ENCODE assay signal across 9 mouse cellular contexts in genomic region chr11:107864024-107864423, GRCm38 (mm10). TPM values are rescaled to one million over a fixed set of nuclear protein-coding genes. Genes with fewer than 3 reads are reported as not detected.
DNase-seq lines count a peak whose midpoint lies in the region; ATAC-seq and TF ChIP-seq lines count a peak whose summit lies in the region.
"Had no signal": no experiment of that assay in that cellular context is flagged by ENCODE, and none has a peak within 500 bp of the region (broad histone marks: within the 10 kb centered on the region; RNA-seq: fewer than 3 reads in every experiment).

No protein-coding gene starts in this region.

- no peak for TF ChIP-seq POLR2A in brain, embryonic 14.5 days (IDR thresholded peaks at IDR 0.05; ENCODE audit: borderline replicate concordance, extremely low read depth, insufficient read depth, insufficient read length, poor library complexity, severe bottlenecking)

- H3K9me3 ChIP-seq in liver, embryonic 11.5 days (ENCODE audit: control insufficient read depth, low read length): no peaks in the 10 kb centered on the region
- H3K9me3 ChIP-seq in forebrain, embryonic 11.5 days (ENCODE audit: control insufficient read depth, low read length): no peaks in the 10 kb centered on the region
- no peaks in the 10 kb centered on the region for H3K9me3 ChIP-seq in intestine, embryonic 15.5 days
- no peaks in the 10 kb centered on the region for H3K9me3 ChIP-seq in neural tube, embryonic 15.5 days (replicated peaks)
- H3K9me3 ChIP-seq: neural tube, embryonic 12.5 days had no signal

- peak; percentile 52 for DNase-seq in liver
- DNase-seq in liver, embryonic 11.5 days (ENCODE audit: low spot score): no peak
- DNase-seq in brain, embryonic 14.5 days (ENCODE audit: low read depth): peak; percentile 87
- DNase-seq in forebrain, embryonic 11.5 days (ENCODE audit: low spot score): peak; percentile 81
- DNase-seq in left cerebral cortex, postnatal 25 days (ENCODE audit: low spot score in 2 of 2): peak; percentile 79 to 84
- DNase-seq in thymus, postnatal 25 days: peak; percentile 41

- no peak for ATAC-seq in liver, embryonic 11.5 days (replicated peaks; ENCODE audit: low FRiP score)
- ATAC-seq in forebrain, embryonic 11.5 days (replicated peaks; ENCODE audit: low FRiP score): no peak
- peak; percentile 49; the same call in 1 of the 2 replicates for ATAC-seq in intestine, embryonic 15.5 days
- ATAC-seq in neural tube, embryonic 15.5 days (ENCODE audit: low FRiP score): 0 out of 2 replicates have a peak, but pooled peaks have one; percentile 36

- peak; percentile 88; the same call in 1 of the 2 replicates for TF ChIP-seq CTCF in brain, embryonic 14.5 days (IDR thresholded peaks at IDR 0.05; ENCODE audit: borderline replicate concordance, extremely low read depth, insufficient read depth, insufficient read length)

- H3K27me3 ChIP-seq in liver, embryonic 11.5 days (replicated peaks; ENCODE audit: control insufficient read depth, insufficient read depth, low read length): no peaks in the 10 kb centered on the region
- H3K27me3 ChIP-seq in forebrain, embryonic 11.5 days (ENCODE audit: control insufficient read depth, insufficient read depth, low read length): no peaks in the 10 kb centered on the region
- H3K27me3 ChIP-seq in intestine, embryonic 15.5 days (replicated peaks): no peaks in the 10 kb centered on the region
- H3K27me3 ChIP-seq in neural tube, embryonic 15.5 days (replicated peaks): no peaks in the 10 kb centered on the region
- H3K27me3 ChIP-seq: neural tube, embryonic 12.5 days had no signal

- no peak overlapping the region for H3K4me2 ChIP-seq in liver, embryonic 11.5 days
- H3K4me2 ChIP-seq in forebrain, embryonic 11.5 days (ENCODE audit: low read depth, low read length, severe bottlenecking): no peak overlapping the region
- H3K4me2 ChIP-seq in intestine, embryonic 15.5 days (replicated peaks): no peak overlapping the region
- H3K4me2 ChIP-seq in neural tube, embryonic 15.5 days: no peak overlapping the region
- H3K4me2 ChIP-seq: neural tube, embryonic 12.5 days had no signal

- no peak overlapping the region for H3K27ac ChIP-seq in liver, embryonic 11.5 days (ENCODE audit: low read depth, low read length)
- H3K27ac ChIP-seq in forebrain, embryonic 11.5 days (ENCODE audit: low read depth, low read length): no peak overlapping the region
- H3K27ac ChIP-seq in intestine, embryonic 15.5 days: no peak overlapping the region
- no peak overlapping the region for H3K27ac ChIP-seq in neural tube, embryonic 15.5 days (replicated peaks)
- H3K27ac ChIP-seq: neural tube, embryonic 12.5 days had no signal

- no peak overlapping the region for H3K4me3 ChIP-seq in liver, embryonic 11.5 days (ENCODE audit: low read depth, low read length)
- no peak overlapping the region for H3K4me3 ChIP-seq in forebrain, embryonic 11.5 days (ENCODE audit: low read depth, low read length)
- H3K4me3 ChIP-seq in intestine, embryonic 15.5 days (replicated peaks): no peak overlapping the region
- H3K4me3 ChIP-seq in neural tube, embryonic 15.5 days (replicated peaks): no peak overlapping the region
- H3K4me3 ChIP-seq: neural tube, embryonic 12.5 days had no signal

- H3K9ac ChIP-seq in liver, embryonic 11.5 days (ENCODE audit: low read depth, low read length): no peak overlapping the region
- no peak overlapping the region for H3K9ac ChIP-seq in forebrain, embryonic 11.5 days (ENCODE audit: low read length)
- no peak overlapping the region for H3K9ac ChIP-seq in intestine, embryonic 15.5 days
- no peak overlapping the region for H3K9ac ChIP-seq in neural tube, embryonic 15.5 days (replicated peaks)
- H3K9ac ChIP-seq: neural tube, embryonic 12.5 days had no signal

- intact Hi-C loops in left cerebral cortex, postnatal 25 days (cut with DNase I): loop anchor here (5.0 kb wide), 1 partner anchor 553 kb away; no protein-coding TSS in a partner anchor

- WGBS in liver, embryonic 11.5 days: 10% methylated on average over 4 of the region's 4 CpGs
- WGBS in forebrain, embryonic 11.5 days: 12% methylated on average over 4 of the region's 4 CpGs
- 7% methylated on average over 4 of the region's 4 CpGs for WGBS in intestine, embryonic 15.5 days
- WGBS in neural tube, embryonic 15.5 days: 6% methylated on average over 4 of the region's 4 CpGs

- no peaks in the 10 kb centered on the region for H3K4me1 ChIP-seq in liver, embryonic 11.5 days (replicated peaks; ENCODE audit: control insufficient read depth, insufficient read depth, low read length)
- H3K4me1 ChIP-seq in forebrain, embryonic 11.5 days (replicated peaks; ENCODE audit: control insufficient read depth, insufficient read depth, low read length): no peaks in the 10 kb centered on the region
- no peaks in the 10 kb centered on the region for H3K4me1 ChIP-seq in intestine, embryonic 15.5 days (replicated peaks)
- H3K4me1 ChIP-seq in neural tube, embryonic 15.5 days: peaks cover 11% of the 10 kb centered on the region
- H3K4me1 ChIP-seq: neural tube, embryonic 12.5 days had no signal

- no peaks in the 10 kb centered on the region for H3K36me3 ChIP-seq in liver, embryonic 11.5 days (ENCODE audit: control insufficient read depth, insufficient read depth, low read length)
- H3K36me3 ChIP-seq in forebrain, embryonic 11.5 days (ENCODE audit: control insufficient read depth, insufficient read depth, low read length): no peaks in the 10 kb centered on the region
- H3K36me3 ChIP-seq in intestine, embryonic 15.5 days: no peaks in the 10 kb centered on the region
- H3K36me3 ChIP-seq in neural tube, embryonic 15.5 days: no peaks in the 10 kb centered on the region
- H3K36me3 ChIP-seq: neural tube, embryonic 12.5 days had no signal

RNA-seq across cellular contexts. Expression of gene Cacng5, which starts 50.8 kb away (rescaled TPM):
- 0.70 TPM in 2 replicates for polyA plus RNA-seq in liver, embryonic 11.5 days (2014; fragmentation: Nextera tagmentation; extraction: Ambion mirVana)
- polyA plus RNA-seq in brain, embryonic 14.5 days (2012; rRNA removed): 3.9 and 5.4 TPM in 2 replicates
- 0.69 and 1.1 TPM in 2 replicates for polyA plus RNA-seq in forebrain, embryonic 11.5 days (2014; fragmentation: Nextera tagmentation; extraction: Ambion mirVana)
- 0.63 and 0.76 TPM in 2 replicates for polyA plus RNA-seq in intestine, embryonic 15.5 days (2015; fragmentation: Nextera tagmentation; extraction: Ambion mirVana)
- total RNA-seq in left cerebral cortex, postnatal 25 days (2021): 10 to 100 TPM; 12.9 to 14.4 TPM
- polyA plus RNA-seq in neural tube, embryonic 15.5 days (2015; fragmentation: Nextera tagmentation; extraction: Ambion mirVana): 10.8 and 12.6 TPM in 2 replicates

Comparison
In these comparisons a context has a peak if more than half of its experiments do, and no peak if none do; other contexts are left out.
1. ATAC-seq: peak in intestine, embryonic 15.5 days (single experiment) and neural tube, embryonic 15.5 days (single experiment); none in liver, embryonic 11.5 days (single experiment) and forebrain, embryonic 11.5 days (single experiment).